Mouse (Mus musculus) layer of hippocampus, adult 2 months (tissue): ENCODE measurements at regions not wholly inside any gene's neighbourhood (a gene's known extent, or its start where the extent isn't known, plus 50 kb on each side); places are given as distances from the start of the nearest gene placed in this dataset.

Source experiments
- DNase-seq, 2 experiments: peaks; one replicate each; pipeline ENCODE4 v3.0.0; 2022; ENCODE audit warnings: low spot score in 2 of 2
- H3K27ac ChIP-seq: fragments of 200-600 bp; 2 replicates; pipeline ENCODE4 v1.8.1; 2022
- H3K4me3 ChIP-seq: fragments of 200-600 bp; 2 replicates; pipeline ENCODE4 v1.8.1; 2022; ENCODE audit warnings: mild to moderate bottlenecking
- CTCF ChIP-seq: fragments of 200-600 bp; conservative IDR thresholded peaks from 2 replicates; pipeline ENCODE4 v1.8.1; 2022; ENCODE audit warnings: antibody characterized with exemption, mild to moderate bottlenecking, moderate library complexity

DNA sequence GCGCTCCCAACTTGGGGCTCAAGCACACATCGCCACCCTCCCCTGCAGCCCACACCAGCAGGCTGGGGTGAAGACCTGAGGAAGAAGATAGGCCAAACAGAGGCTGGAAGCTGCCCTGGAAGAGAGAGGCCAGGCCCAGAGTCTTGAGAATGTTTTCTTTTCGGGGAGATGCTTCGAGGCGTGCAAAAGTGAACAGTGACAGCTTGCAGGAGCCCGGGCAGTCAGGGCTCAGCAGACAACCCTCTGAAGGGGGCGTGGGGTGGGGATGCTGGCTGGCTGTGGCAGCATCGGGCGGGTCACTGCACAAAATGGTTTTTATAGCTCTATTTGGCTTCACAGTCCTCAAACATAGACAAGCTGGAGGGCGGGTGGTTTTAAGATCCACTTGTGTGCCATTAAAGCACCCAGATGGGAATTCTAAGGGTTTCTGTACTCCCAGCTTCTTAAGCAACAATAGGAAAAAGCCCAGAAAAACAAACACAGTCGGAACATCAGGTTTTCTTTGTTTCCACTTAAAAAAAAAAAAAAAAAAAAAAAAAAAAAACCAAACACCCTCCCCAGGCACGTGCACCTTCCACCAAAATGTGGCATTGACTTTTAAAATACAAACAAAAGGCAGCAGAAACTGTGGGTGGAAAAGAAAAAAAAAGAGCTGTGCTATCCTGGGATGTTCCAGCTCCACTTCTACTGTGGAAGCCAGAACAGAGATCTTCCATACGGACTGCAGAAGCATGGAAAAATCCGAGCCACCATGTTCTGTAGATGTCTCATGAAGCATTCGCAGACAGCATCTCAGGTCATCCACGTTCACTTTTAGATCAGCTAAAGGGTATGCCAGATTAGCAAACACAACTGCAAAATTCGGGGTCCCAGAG is 123.5 kb downstream of the Ly86 start:
- H3K27ac ChIP-seq = peak overlapping the region; percentile 89
- no peak overlapping the region; the same call in 1 of the 2 replicates for H3K4me3 ChIP-seq
- no peak for DNase-seq
- no peak for TF ChIP-seq CTCF

DNA sequence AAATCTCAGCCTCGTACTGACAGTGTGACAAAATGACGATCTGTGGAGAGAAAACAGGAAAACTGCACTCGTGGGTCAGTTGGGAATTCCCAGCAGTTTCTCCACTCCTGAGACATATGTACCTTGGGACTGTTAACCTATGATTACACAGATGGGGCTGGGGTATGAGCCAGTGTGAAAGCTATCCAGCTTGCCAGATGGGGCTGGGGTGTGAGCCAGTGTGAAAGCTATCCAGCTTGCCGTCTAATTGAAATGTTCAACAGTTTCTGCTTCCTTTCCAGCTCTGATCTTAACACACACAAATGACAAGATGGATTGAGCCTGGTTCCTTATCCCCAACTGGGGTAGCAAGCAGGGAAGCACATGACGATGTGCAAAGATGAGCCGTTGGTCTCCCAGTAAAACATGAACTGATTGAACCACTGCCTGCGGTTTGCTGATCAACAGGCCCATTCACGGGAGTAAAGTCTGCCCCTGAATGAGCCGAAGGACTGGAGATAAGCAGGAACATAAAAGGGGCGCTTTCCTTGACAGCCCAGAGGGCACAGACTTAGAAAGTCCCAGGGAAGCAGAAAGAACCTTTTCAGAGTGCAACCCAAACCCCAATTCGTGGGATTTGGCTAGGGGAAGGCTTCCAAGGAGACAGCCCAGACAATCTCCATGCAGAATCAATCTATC is 125.4 kb downstream of the Ly86 start:
- no peak for DNase-seq
- Histone ChIP-seq H3K27ac (no peak overlapping the region), H3K4me3 (no peak overlapping the region)
- TF ChIP-seq CTCF = no peak

DNA sequence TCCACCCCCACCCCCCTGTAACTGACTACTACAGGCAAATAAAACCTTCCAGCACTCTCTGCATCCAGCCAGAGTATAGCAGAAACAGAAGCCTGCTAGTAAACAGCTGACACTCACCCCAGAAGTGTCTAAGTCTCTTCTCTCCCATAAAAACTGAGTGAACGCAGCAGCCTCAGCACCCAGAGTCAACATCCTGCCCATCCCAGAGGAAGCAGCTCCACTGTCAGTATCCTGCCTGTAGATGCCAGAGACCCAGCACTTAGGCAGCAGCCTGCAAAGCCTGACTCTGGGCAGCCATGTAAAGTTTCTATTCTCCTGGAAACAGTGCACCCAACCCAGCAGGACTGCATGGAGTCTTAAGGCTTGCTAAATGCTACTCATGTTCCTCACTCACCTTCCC is 128.4 kb downstream of the Ly86 start:
- TF ChIP-seq CTCF = no peak
- H3K27ac ChIP-seq = no peak overlapping the region
- DNase-seq = no peak
- no peak overlapping the region for H3K4me3 ChIP-seq

DNA sequence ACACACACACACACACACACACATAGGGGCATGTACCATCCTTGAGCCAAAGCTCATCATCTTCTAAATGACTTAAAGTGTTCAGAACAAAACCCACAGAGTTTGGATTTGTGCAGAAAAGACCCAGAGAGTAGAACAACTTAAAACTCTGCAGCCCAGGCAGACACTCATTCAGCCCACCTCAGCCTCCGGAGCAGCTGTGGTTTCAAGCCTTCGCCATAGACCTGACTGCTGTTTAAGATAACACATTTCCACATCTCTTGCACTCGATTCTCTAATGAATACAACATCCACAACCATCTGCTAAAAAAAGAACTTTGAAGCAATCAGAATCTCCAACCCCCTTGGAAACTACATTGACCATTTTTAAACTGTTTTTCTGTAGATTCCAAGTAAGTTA is 130.8 kb downstream of the Ly86 start:
- peak overlapping the region; percentile 78 for H3K27ac ChIP-seq

DNA sequence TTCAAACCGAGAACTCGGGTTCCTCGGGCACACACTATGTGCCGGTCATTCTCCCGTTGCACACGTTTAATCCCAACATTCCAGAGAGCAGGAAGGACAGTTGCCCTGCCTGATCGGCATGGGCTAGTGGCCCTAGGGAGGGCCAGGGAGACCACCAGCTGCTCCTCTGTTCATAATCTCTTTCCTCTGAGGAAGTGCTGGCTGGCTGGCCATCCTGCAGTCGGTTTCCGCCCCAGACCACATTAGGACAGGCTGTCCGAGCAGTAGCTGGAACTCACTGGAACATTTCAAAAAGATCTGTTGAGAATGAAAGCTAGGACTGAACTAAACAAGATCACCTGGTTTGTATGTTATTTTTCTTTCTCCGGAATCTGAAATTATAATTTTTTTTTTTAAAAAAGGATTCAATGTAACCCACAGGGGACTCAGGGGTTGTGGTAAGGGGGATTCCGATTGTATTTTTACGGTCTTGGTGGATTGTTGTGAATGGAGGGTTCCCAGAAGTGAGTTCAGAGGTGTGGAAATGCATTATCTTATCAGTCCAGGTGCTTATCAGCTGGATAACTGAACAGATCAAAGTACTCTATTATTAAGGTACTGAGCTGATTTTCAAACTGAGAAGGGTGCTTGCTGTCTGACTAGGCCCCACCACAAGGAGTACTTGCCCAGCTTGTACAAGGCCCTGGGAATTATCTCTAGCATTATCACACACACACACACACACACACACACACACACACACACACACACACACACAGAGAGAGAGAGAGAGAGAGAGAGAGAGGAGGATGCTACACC is 131.4 kb downstream of the Ly86 start:
- TF ChIP-seq CTCF = no peak
- H3K4me3 ChIP-seq = no peak overlapping the region
- peak overlapping the region; percentile 78 for H3K27ac ChIP-seq

More for the DNA sequence above, 130.8 kb downstream of the Ly86 start:
- DNase-seq = no peak
- TF ChIP-seq CTCF = no peak
- no peak overlapping the region for H3K4me3 ChIP-seq

DNA sequence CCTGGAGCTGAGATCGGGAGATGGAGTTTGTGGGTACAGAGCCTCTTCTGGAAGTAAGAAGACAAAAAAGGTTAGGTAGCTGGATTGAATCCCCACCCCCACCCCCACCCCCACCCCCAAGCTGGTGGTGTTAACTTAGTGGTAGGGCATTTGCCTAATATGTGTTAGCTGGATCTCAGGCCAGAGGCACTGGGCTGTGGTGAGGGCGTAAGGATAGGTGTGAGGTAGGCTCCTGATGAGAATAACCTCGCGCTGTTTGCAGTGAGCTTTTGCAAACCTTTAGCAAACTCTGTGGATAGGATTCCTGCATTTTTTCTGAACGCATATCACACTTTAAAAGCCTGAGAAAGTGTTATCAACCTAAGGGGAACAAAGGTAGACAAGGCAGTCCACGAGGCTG is 132.3 kb downstream of the Ly86 start:
- Histone ChIP-seq H3K27ac (peak overlapping the region; percentile 24; the same call in 1 of the 2 replicates), H3K4me3 (no peak overlapping the region; the same call in 1 of the 2 replicates)

More for the DNA sequence above, 131.4 kb downstream of the Ly86 start:
- no peak for DNase-seq

DNA sequence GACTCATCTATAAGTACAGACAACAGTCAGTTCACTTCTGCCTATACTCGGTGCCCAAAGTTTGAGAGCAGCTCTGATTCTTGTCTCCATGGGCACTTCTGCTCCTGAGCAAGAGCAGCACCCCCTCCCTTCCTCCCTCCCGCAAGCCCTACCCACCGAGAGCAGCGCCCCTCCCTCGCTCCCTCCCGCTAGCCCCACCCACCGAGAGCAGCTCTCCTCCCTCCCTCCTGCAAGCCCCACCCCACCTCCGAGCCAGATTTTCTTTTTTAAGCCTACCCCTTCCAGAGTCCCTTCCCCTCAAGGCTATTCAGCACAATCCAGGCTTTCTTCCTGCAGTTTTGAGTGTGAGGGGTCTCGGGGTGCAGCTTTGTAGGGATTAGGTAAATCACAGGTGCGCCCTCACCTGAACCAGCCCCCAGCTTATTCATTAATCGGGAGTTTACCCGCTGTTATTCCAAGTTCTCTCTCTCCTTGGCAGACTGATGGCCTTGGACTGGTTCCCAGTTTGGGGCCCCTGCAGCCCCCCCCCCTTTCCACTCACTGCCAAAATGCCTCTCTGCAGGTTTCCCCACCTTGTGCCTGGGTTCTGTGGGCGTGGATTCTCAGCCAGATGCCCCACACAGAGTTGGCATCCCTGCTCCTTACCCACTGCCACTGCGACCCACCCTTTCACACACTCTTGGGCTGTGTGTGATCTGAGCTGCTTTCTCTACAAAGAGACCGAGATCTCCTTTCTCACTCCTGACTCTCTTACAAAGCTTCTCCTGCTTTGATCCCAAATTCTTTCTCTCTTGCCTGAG is 132.9 kb downstream of the Ly86 start:
- Histone ChIP-seq H3K27ac (peak overlapping the region; percentile 48; the same call in 1 of the 2 replicates), H3K4me3 (peak overlapping the region; percentile 29; the same call in 1 of the 2 replicates)
- no peak for DNase-seq
- TF ChIP-seq CTCF = no peak

More for the DNA sequence above, 132.3 kb downstream of the Ly86 start:
- TF ChIP-seq CTCF = no peak
- DNase-seq = no peak

DNA sequence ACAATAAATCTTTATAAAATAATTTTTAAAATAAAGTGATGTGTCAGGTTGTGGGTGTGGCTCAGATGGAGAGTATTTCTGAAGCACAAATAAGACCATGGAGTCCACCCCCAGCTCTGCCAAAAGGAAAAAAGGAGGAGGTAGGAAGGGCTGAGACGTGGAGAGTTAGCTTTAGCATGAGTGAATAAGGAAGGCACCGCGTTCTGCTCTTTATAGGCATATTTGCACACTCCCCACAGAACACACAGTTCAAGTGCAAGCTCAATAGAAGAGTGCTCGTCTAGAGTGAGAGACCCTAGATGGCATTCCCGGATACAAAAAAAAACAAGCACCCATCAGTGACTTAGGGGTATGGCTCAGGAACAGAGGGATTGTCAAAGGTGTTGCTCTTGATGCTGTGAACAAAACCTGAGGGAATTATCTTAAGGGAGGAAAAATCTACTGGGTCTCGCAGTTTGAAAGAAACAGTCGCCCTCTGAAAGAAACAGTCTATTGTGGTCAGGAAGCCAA is 134.2 kb downstream of the Ly86 start:
- no peak for DNase-seq
- Histone ChIP-seq H3K4me3 (no peak overlapping the region), H3K27ac (no peak overlapping the region)
- TF ChIP-seq CTCF = no peak

DNA sequence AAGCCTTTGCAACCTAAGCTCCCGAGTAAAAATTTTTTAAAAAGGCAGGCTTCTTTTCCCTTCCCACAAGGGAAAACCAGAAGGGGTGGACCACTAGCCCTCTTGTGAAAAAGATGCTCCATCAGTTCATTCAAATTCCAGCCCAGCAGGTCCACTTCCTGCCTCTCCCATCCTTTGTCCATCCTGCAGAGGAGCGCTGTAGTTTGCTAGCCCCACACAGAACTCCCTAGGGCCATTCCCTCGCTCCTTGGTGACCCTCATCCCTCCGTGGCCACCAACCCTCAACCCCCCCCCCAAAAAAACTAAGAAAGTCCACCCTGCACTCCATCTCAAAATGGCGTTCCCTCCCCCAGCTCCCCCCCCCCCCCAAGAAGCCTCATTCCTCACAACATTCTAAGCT is 136.5 kb downstream of the Ly86 start:
- Histone ChIP-seq H3K27ac (peak overlapping the region; percentile 89; the same call in 1 of the 2 replicates), H3K4me3 (no peak overlapping the region)
- DNase-seq = no peak
- TF ChIP-seq CTCF = no peak

DNA sequence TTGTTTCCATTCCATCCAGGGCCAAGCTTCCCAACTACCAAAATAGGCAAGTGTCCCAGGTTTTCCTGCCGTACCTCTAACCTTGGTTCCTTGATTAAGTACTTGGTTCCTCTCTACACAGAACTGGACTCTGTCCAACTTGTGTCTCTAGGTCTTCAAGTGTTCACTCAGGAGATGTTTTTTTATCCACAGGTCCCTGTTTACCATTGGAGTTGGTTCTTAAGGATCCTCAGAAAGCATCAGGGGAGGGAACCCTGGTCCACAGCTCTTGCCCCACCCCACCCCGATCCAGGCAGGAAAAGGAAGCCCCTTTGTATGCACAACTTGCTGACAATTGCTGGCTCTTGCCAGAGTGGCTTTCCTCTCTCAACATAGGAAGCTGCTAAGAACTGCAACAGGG is 137.0 kb downstream of the Ly86 start:
- DNase-seq = no peak
- TF ChIP-seq CTCF = no peak
- Histone ChIP-seq H3K27ac (peak overlapping the region; percentile 89), H3K4me3 (no peak overlapping the region)

DNA sequence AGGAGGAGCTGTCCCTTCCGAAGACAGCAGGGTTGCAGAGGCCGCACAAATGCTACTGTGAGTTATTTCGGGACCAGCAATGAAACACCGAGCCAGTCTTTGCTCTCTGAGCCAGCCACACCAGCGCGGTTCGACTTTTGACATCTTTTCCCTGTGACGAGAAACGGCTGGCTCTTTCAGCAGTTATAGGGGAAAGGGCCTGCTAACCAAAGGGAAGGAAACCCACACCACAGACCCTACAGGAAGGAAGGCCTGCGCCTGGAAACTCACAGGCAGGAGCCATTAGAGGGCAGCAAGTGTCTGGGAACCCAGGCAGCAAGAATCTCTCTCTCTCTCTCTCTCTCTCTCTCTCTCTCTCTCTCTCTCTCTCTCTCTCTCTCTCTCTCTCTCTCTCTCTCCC is 137.6 kb downstream of the Ly86 start:
- Histone ChIP-seq H3K4me3 (no peak overlapping the region), H3K27ac (peak overlapping the region; percentile 89)
- TF ChIP-seq CTCF = peak; percentile 66
- DNase-seq = peak; percentile 47 to 53
